Mouse (Mus musculus) erythroblast, embryonic 14.5 days (primary cell): ENCODE data around the gene Nexn. TPM values are rescaled to one million over a fixed set of nuclear protein-coding genes. Genes with fewer than 3 reads are reported as not detected.

ENCODE experiments used
- H3K27me3 ChIP-seq: 2 replicates; pipeline ENCODE4 v1.6.1; 2012; ENCODE audit warnings: inconsistent platforms; ENCODE audit not compliant: control insufficient read depth
- H3K36me3 ChIP-seq: 2 replicates; pipeline ENCODE4 v1.6.1; 2012; ENCODE audit warnings: mild to moderate bottlenecking, inconsistent platforms; ENCODE audit not compliant: control insufficient read depth
- H3K4me1 ChIP-seq: 2 replicates; pipeline ENCODE4 v1.6.1; 2012; ENCODE audit warnings: inconsistent platforms; ENCODE audit not compliant: control insufficient read depth
- H3K4me3 ChIP-seq: replicated peaks from 2 replicates; pipeline ENCODE3; 2012; ENCODE audit warnings: moderate library complexity, mild to moderate bottlenecking, inconsistent platforms
- H3K9me3 ChIP-seq: 2 replicates; pipeline ENCODE4 v1.6.1; 2012; ENCODE audit warnings: low read length, inconsistent platforms, mixed read lengths; ENCODE audit not compliant: control insufficient read depth
- GATA1 ChIP-seq: IDR thresholded peaks from 2 replicates; pipeline ENCODE4 v1.6.1; 2012; ENCODE audit warnings: low read length, inconsistent platforms, mixed read lengths
- TAL1 ChIP-seq: IDR thresholded peaks from 3 replicates; pipeline ENCODE4 v1.6.1; 2012; ENCODE audit warnings: low read length, inconsistent platforms, mixed read lengths
- polyA plus RNA-seq: library from polyadenylated mRNA; stranded (reverse); fragments of >175 nt; gene quantifications from 2 replicates; pipeline ENCODE4 v1.2.3, GENCODE M21; 2012

Nexn gene
- polyA plus RNA-seq, 1 experiment: not detected

GRCm38 (mm10) chr3:152231333-152232100 is 34.6 kb downstream of the Nexn start:
- Histone ChIP-seq H3K27me3 (no peaks in the 10 kb centered on the region), H3K36me3 (peaks cover 98% of the 10 kb centered on the region), H3K9me3 (no peaks in the 10 kb centered on the region), H3K4me1 (peaks cover 14% of the 10 kb centered on the region), H3K4me3 (no peak overlapping the region)
- TF ChIP-seq GATA1 (no peak), TAL1 (peak; percentile 32; the same call in 1 of the 3 replicates)

GRCm38 (mm10) chr3:152229271-152229670 is 36.9 kb downstream of the Nexn start:
- peaks cover 14% of the 10 kb centered on the region for H3K4me1 ChIP-seq
- H3K4me3 ChIP-seq: no peak overlapping the region
- H3K36me3 ChIP-seq: peaks cover 98% of the 10 kb centered on the region
- TF ChIP-seq GATA1: no peak
- no peaks in the 10 kb centered on the region for H3K27me3 ChIP-seq
- no peaks in the 10 kb centered on the region for H3K9me3 ChIP-seq

- no peaks in the 10 kb centered on the region for H3K27me3 ChIP-seq
- no peak overlapping the region for H3K4me3 ChIP-seq
- peaks cover 98% of the 10 kb centered on the region for H3K36me3 ChIP-seq
- peaks cover 14% of the 10 kb centered on the region for H3K4me1 ChIP-seq
- no peaks in the 10 kb centered on the region for H3K9me3 ChIP-seq
- TF ChIP-seq TAL1 (no peak), GATA1 (no peak)
These were observed 37.3 kb downstream of the Nexn start for GRCm38 (mm10) chr3:152228843-152229242.

GRCm38 (mm10) chr3:152225906-152226305 is 40.2 kb downstream of the Nexn start:
- Histone ChIP-seq H3K36me3 (peaks cover 98% of the 10 kb centered on the region), H3K27me3 (no peaks in the 10 kb centered on the region), H3K9me3 (no peaks in the 10 kb centered on the region), H3K4me3 (no peak overlapping the region), H3K4me1 (peaks cover 7% of the 10 kb centered on the region)
- TF ChIP-seq TAL1 (no peak), GATA1 (no peak)

- H3K9me3 ChIP-seq: no peaks in the 10 kb centered on the region
- H3K4me1 ChIP-seq: peaks cover 4% of the 10 kb centered on the region
- peaks cover 99% of the 10 kb centered on the region for H3K36me3 ChIP-seq
- H3K4me3 ChIP-seq: no peak overlapping the region
- TF ChIP-seq TAL1 (no peak), GATA1 (no peak)
- no peaks in the 10 kb centered on the region for H3K27me3 ChIP-seq
These were observed 41.2 kb downstream of the Nexn start for GRCm38 (mm10) chr3:152224918-152225317.

GRCm38 (mm10) chr3:152213416-152213815 is 52.7 kb downstream of the Nexn start:
- Histone ChIP-seq H3K36me3 (peaks cover 70% of the 10 kb centered on the region), H3K4me3 (peak overlapping the region; percentile 79), H3K9me3 (no peaks in the 10 kb centered on the region), H3K4me1 (peaks cover 33% of the 10 kb centered on the region), H3K27me3 (no peaks in the 10 kb centered on the region)
- TF ChIP-seq TAL1: no peak
- TF ChIP-seq GATA1: no peak

GRCm38 (mm10) chr3:152211731-152212279 is 54.3 kb downstream of the Nexn start:
- Histone ChIP-seq H3K4me3 (peak overlapping the region; percentile 79), H3K9me3 (no peaks in the 10 kb centered on the region), H3K4me1 (peaks cover 46% of the 10 kb centered on the region), H3K27me3 (no peaks in the 10 kb centered on the region), H3K36me3 (peaks cover 69% of the 10 kb centered on the region)
- TF ChIP-seq GATA1: no peak
- TF ChIP-seq TAL1: no peak

GRCm38 (mm10) chr3:152210728-152211391 is 55.3 kb downstream of the Nexn start:
- H3K36me3 ChIP-seq: peaks cover 67% of the 10 kb centered on the region
- no peaks in the 10 kb centered on the region for H3K27me3 ChIP-seq
- H3K9me3 ChIP-seq: no peaks in the 10 kb centered on the region
- H3K4me3 ChIP-seq: peak overlapping the region; percentile 79
- TF ChIP-seq GATA1 (no peak), TAL1 (no peak)
- peaks cover 46% of the 10 kb centered on the region for H3K4me1 ChIP-seq

- Histone ChIP-seq H3K4me1 (peaks cover 46% of the 10 kb centered on the region), H3K27me3 (no peaks in the 10 kb centered on the region), H3K36me3 (peaks cover 59% of the 10 kb centered on the region), H3K9me3 (no peaks in the 10 kb centered on the region), H3K4me3 (peak within 1 kb of the TSS; percentile 79)
- no peak for TF ChIP-seq TAL1
- no peak for TF ChIP-seq GATA1
These were observed 56.0 kb downstream of the Nexn start, which contains the start of the genes Dnajb4 and Fubp1 for GRCm38 (mm10) chr3:152209967-152210634. Dnajb4 (minus strand) TSS chr3:152210302. Fubp1 (plus strand) TSS chr3:152210422.
